Mouse (Mus musculus): ENCODE results near the gene Cox6b1.

Cox6b1 gene

GRCm38 (mm10) chr7:30612654-30613402 lies 13.1 kb downstream of the Cox6b1 start, which contains the start of gene Upk1a:
Gene Upk1a (minus strand): TSS chr7:30612847.
- in situ Hi-C loops (cut with MboI; ENCODE audit: unreplicated experiment in 2 of 2), result loop anchor here (10.0 to 25.0 kb wide), 2 partner anchors 268 to 276 kb away; no protein-coding TSS in a partner anchor

DNA sequence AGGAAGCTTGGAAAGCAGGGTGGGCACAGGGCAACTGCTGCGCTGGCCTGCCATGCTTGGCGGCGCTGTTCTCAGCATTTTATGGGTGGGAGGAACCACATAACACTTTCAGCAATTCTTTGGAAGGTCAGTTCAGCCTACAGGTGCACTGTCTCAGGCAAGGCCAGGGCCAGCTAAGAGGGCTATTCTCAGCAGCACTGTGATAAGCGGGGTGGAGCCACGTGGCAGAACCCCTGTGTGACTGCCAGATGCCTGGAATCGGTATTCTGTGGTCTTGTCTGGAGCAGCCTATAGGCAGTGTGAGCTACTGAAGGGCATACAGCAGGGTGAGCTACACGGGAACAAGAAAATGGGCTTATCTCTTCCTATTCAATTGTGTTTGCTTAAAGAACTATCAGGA lies 15.9 kb downstream of the Cox6b1 start:
- in situ Hi-C loops (cut with MboI; ENCODE audit: unreplicated experiment in 2 of 2), result loop anchor here (10.0 to 25.0 kb wide), 2 partner anchors 265 to 273 kb away; no protein-coding TSS in a partner anchor

GRCm38 (mm10) chr7:30608476-30608875 lies 17.5 kb downstream of the Cox6b1 start:
- in situ Hi-C loops (cut with MboI; ENCODE audit: unreplicated experiment in 2 of 2), result loop anchor here in 1 of 2 experiments (5.0 to 25.0 kb wide), 2 partner anchors 116 to 271 kb away; partner anchors contain the start of gene Prodh2

- in situ Hi-C loops (cut with MboI; ENCODE audit: unreplicated experiment in 2 of 2), result loop anchor here in 1 of 2 experiments (5.0 to 25.0 kb wide), 2 partner anchors 116 to 271 kb away; partner anchors contain the start of gene Prodh2
Measured at GRCm38 (mm10) chr7:30607706-30608309, 18.1 kb downstream of the Cox6b1 start.

- in situ Hi-C loops (cut with MboI; ENCODE audit: unreplicated experiment in 2 of 2), result loop anchor here in 1 of 2 experiments (5.0 to 25.0 kb wide), 2 partner anchors 113 to 268 kb away; partner anchors contain the start of gene Prodh2
Measured at GRCm38 (mm10) chr7:30604944-30605343, 21.0 kb downstream of the Cox6b1 start.

GRCm38 (mm10) chr7:30604424-30604823 lies 21.5 kb downstream of the Cox6b1 start:
- in situ Hi-C loops (cut with MboI; ENCODE audit: unreplicated experiment in 2 of 2), result loop anchor here in 1 of 2 experiments (25.0 kb wide), 1 partner anchor 267 kb away; no protein-coding TSS in a partner anchor

GRCm38 (mm10) chr7:30602583-30602982 lies 23.4 kb downstream of the Cox6b1 start:
- in situ Hi-C loops (cut with MboI; ENCODE audit: unreplicated experiment in 2 of 2), result loop anchor here in 1 of 2 experiments (25.0 kb wide), 1 partner anchor 265 kb away; no protein-coding TSS in a partner anchor

GRCm38 (mm10) chr7:30600651-30601050 lies 25.3 kb downstream of the Cox6b1 start:
- in situ Hi-C loops (cut with MboI; ENCODE audit: unreplicated experiment in 2 of 2), result loop anchor here in 1 of 2 experiments (25.0 kb wide), 1 partner anchor 263 kb away; no protein-coding TSS in a partner anchor

- in situ Hi-C loops (cut with MboI; ENCODE audit: unreplicated experiment in 2 of 2), result loop anchor here in 1 of 2 experiments (25.0 kb wide), 1 partner anchor 263 kb away; no protein-coding TSS in a partner anchor
Measured at GRCm38 (mm10) chr7:30599933-30600353, 26.0 kb downstream of the Cox6b1 start.

GRCm38 (mm10) chr7:30598786-30599185 lies 27.2 kb downstream of the Cox6b1 start, which contains the start of gene Zbtb32:
Gene Zbtb32 (minus strand): TSS chr7:30598909.
- in situ Hi-C loops (cut with MboI; ENCODE audit: unreplicated experiment in 2 of 2), result no loop called here

DNA sequence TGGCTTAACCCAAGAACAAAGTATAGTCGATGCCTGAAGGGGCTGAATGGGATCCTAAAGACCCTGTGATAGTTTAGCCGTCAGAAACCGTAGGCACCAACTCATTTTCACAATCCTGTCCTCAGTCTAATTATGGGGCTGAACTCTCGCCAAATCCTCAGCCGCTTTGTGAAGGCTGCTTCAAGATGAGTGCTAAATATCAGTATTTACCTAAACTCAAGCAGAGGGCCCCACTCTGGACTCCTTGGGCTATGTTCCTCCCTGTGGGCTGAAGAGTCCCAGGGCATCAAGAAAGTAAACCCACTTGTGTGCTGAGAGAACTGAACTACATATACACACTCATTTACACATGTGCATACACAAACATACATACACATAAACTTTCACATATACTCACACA lies 29.1 kb downstream of the Cox6b1 start:
- in situ Hi-C loops (cut with MboI; ENCODE audit: unreplicated experiment in 2 of 2), result no loop called here

DNA sequence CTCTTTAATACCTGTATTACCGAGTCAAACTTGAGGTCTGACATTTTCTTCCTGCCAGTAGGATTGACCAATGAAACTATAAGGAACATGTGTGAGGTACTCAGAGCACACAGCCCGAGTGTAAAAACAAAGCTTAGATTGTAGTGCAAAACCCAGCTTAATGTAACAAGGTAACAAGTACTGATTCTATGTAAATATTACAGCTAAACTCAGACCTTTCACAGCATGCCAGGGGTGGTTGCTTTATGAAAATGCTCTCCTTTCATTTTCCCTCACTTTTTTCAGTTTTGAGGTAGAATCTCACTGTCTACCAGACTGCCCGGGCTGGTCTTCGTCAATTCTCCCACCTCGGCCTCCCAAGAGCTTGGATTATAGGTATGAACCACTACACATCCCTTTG lies 29.9 kb downstream of the Cox6b1 start:
- in situ Hi-C loops (cut with MboI; ENCODE audit: unreplicated experiment in 2 of 2), result no loop called here

- in situ Hi-C loops (cut with MboI; ENCODE audit: unreplicated experiment in 2 of 2), result no loop called here
Measured at GRCm38 (mm10) chr7:30594510-30595024, 31.4 kb downstream of the Cox6b1 start.

DNA sequence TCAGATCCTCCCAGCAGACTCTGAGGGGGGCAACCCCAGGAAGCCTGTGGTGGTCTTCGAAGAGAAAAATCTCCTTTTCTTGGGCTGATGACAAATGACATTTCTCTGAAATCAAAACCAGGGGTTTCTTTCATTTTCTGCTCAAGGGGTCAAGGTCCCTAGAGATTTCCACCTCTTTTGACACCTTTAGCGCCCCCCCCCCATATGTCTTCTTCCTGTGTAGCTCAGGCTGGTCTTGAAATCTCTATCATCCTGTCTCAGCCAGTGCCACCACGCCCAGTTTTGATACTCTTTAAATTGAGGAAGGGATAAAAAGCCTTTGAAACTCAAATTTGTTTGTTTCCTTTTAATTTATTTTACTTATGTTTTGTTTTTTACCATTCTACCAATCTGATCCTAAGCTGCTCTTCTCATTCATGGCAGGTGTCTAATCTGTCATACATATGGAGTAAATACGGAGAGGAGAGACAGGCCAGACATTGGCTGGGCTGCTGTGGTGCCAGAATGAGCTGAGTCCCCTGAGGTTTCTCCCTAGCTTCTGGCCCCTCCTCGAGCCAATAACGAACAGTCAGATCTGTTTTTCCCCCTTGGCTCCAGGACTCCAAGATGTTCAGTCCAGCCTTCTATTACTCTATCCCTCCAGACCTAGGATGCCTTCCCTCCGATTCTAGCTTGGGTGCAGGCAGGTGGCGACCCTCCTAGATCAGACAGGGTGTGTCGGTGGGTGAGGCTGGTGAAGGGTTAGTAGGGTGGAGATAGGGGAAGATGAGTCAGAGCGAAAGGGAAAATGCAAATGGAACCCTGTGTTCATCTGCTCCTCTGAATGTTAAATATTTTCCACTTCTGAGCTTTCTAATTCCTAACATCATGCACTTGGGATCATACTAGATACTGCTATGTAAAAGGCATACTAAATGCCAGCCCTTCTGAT lies 32.1 kb downstream of the Cox6b1 start:
- in situ Hi-C loops (cut with MboI; ENCODE audit: unreplicated experiment in 2 of 2), result no loop called here

DNA sequence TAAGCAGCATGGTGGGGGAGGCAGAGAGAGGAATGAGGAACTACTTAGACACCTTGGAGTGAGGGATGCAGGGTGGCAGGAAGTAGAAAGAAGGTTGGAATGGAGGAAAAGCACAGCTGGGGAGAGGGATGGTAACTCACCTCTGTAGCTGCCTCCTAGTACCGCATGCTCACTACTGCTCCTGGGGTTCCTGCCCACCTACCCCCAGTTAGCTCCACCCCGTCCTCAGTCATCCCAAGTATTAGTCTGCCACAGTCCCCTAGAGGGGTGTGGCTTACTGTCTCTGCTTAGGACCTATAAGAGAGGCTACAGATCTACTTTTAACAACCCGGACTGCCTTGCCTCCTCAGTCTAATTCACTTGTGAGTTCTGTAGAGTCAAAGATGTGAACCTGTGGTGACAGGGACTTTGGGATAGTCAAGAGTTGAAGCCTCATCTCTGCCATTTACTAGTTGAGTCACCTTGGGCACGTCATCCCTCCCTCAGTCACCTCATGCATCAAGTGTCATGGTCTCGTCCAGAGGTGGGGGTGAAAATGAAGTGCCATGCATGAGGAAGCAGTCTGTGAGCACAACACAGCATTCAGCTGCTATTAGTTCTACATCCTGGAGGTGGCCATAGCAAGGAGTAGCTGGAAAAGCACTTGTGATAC lies 33.1 kb downstream of the Cox6b1 start:
- in situ Hi-C loops (cut with MboI; ENCODE audit: unreplicated experiment in 2 of 2), result no loop called here

- in situ Hi-C loops (cut with MboI; ENCODE audit: unreplicated experiment in 2 of 2), result no loop called here
Measured at GRCm38 (mm10) chr7:30591605-30591951, 34.4 kb downstream of the Cox6b1 start.

DNA sequence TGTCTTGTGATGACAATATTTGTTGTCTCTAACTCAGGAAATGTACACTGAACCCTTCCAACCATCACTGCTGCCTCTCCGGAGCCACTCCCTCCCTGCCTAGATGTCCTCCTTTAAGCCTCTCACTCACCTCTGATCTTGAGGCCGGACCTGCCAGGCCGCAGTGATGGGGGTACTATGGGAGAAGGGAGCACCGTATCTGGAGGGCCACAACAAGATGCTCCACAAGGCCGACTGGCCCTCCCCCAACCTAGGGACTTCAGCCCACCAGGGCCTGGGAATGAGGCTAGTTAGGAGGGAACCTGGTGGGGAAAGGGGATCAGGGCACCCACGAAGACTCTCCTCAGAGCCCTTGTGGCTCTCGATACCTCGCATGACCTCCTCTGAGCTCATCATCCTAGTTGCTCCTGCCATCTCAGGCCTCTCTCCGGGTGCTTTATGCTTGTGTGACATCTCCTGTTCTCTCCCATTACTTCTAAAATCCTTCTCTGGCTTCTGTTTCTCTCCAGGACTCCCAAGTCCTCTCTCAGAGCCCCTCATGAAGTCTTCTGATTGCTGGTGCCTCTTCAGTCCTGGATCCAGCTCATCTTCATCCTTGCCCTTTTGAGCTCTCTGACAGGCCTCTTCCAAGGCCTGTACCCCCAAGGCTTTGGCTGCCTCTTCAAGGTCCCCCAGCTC lies 34.9 kb downstream of the Cox6b1 start:
- in situ Hi-C loops (cut with MboI; ENCODE audit: unreplicated experiment in 2 of 2), result no loop called here

GRCm38 (mm10) chr7:30589435-30590301 lies 36.3 kb downstream of the Cox6b1 start:
- in situ Hi-C loops (cut with MboI; ENCODE audit: unreplicated experiment in 2 of 2), result no loop called here

Measured in v-Abl transformed pro-B cells (cell line).